ENCODE assay signal across 14 mouse cellular contexts in the genomic region with DNA sequence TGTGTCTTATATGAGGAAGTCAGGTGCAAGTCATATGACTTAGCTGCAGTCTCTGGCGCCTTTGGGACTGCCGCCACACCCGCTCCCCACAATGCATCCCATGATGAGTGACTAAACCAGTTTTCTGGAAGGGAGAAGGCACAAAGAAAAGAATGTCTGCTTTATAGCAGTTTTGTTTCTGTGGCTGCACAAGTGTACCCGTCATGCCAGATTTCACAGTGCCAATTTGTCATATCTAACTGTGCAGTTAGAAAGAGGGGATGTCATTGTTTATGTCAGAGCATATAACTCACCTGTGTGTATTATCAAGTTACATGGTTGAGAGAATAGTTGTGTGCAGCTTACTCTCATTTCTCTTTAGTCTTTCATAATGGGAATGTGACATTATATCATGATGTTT.
"Had no signal": no experiment of that assay in that cellular context is flagged by ENCODE, and none has a peak within 500 bp of the region (broad histone marks: within the 10 kb centered on the region; RNA-seq: fewer than 3 reads in every experiment).

No protein-coding gene starts in this region.

- H3K4me1 ChIP-seq: limb, embryonic 10.5 days; liver, embryonic 15.5 days had no signal

- H3K36me3 ChIP-seq: limb, embryonic 10.5 days; liver, embryonic 15.5 days had no signal

- H3K9ac ChIP-seq: liver, embryonic 15.5 days had no signal

- H3K4me3 ChIP-seq: left cerebral cortex, adult 2 months; limb, embryonic 10.5 days; liver, embryonic 15.5 days had no signal

- H3K27me3 ChIP-seq: liver, embryonic 15.5 days had no signal

- H3K9me3 ChIP-seq: limb, embryonic 10.5 days; liver, embryonic 15.5 days had no signal

- DNase-seq: kidney, adult 2 months; kidney, postnatal 25 days; lung, adult 2 months; lung, postnatal 36 days; retina, postnatal 1 day; right cerebral cortex, postnatal 4 days; spleen, adult 18-20 months; thymus, adult 2 months; thymus, postnatal 25 days had no signal

- H3K4me2 ChIP-seq: liver, embryonic 11.5 days; liver, embryonic 15.5 days had no signal

- ATAC-seq: lung, postnatal 0 days had no signal

- H3K27ac ChIP-seq: left cerebral cortex, adult 2 months; limb, embryonic 10.5 days; liver, embryonic 15.5 days had no signal
